Mouse (Mus musculus): ENCODE data around the gene Med23.

Med23 gene

DNA sequence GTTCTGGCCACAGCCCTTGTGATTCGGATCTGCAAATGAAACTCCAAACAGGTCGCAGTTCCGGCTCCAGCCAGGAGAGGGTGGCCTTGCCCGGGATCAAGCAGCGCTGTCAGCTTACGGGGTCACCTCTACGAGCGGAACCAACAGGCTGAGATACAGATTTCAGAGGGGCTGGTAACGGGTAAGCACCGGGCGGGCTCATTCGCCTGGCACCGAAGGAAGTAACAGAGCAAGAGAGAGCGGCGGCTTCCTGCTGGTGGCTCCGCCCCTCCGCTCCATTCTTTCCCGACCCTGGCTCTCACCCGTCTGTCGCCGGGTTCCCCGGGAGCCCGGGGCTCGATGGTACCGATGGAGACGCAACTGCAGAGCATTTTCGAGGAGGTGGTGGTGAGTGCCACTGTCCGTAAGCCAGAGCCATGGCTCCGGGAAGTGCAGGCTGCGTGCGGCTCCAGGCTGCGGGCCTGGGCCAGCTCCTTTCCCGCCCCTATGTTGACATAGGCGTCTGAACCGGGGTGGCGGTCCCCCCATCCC is at the start of gene Med23:
Gene Med23 (plus strand): TSS at position 227 of the 531 bp plus-strand sequence.
- peak; percentile 99 for DNase-seq (ENCODE audit: low spot score)

DNA sequence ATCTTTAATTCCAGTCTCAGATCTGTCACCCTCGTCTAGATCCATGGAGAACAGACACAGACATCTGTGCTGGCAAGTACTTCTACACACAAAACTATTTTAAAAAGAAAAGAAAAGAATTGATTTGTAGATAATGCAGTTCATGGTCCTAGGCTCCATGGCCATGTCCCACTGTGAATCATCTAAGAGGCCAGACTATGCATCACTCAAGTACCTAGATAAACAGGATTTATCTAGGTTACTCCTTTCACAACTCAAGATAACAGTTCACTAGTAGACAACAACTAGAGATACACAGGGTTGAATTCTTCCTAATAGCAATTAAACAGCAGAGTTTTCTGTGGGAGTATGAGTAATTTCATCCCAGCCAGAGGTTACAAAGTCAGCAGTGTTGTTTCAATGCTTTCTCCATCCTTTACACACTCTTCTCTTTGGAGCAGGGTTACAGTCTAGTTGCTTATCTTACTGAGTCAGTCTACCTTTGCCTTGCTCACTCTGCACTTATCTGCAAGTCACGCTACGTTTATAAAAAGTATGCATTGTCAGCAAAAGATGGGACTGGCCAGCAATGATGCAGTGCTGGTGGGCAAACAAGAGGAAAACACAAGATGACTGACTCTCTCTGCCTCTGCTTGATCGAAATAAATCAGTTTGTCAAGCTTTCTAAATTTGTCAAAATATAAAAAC is 47.7 kb upstream of the Med23 start:
- no peak for DNase-seq (ENCODE audit: low spot score)

DNA sequence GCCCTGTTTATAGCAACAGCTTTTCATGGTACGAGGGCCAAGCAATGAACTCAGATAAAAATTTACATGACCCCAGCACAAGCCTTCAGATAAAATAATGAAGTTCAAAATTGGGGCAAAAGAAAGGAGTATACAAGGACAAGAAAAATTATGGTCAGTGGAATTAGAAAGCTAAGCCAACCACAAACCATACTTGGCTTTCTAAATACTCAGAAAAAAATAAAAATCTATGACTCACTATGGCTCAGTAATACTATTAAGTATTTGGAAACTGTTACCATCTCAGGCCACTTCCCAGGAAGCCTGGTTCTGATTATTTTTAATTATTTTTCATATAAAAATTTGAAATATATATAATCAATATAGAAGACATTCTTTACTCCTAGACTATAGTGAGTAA is 46.9 kb upstream of the Med23 start:
- DNase-seq (ENCODE audit: low spot score): no peak

DNA sequence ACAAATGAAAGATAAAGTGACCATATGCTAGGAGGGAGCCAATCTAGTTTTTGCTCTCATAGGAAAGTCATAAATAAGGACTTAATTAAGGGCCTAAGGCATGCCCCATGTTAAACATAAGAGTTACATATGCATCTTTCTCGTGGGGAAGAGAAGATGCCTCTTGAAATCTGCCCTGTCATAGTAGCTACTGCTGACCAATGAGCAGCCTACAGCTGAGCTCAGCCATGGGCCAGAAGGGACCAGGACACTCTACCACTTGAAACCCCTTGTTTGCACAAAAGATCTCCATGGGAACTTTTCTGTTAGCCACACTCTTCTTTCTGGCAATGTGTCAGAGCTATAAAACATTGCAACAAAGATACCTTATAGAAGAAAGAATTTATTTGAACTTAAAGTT is 46.5 kb upstream of the Med23 start:
- DNase-seq (ENCODE audit: low spot score): no peak

DNA sequence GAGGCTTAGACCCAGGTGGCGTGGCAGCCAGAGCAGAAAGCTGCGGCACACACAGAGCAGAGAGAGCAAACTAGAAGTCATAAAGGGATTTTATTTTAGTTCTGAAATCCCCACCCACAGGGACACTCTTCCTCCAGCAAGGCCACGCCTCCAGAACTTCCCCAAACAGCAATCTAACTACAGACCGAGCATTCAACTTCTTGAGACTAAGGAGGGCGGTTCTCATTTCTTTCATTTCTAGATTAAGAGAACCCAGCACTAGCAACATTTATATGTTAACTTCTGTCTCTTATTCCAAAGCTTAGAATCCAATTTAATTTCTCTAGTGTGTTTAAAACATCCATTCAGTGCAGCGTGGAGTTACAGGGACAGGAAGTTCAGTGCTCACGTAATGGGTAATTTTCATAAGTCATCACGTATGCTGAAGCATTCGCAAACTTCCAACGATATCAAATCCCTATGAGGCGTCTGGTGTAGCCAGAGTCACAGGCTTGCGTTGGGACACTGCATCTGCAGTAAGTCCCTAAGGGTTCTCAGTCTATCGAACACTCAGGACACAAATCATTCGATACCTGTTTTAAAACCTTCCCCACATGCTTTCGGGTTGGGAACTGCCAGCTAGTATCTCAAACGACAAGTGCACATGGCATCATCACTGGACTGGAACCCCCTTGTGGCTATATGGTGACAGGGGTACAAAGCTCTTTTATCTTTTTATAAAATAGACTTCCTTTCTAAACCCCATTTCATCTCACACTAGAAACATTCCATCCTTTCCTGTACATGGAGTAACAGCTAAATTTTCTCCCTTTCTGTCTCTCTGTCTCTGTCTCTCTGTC is 45.9 kb upstream of the Med23 start:
- DNase-seq (ENCODE audit: low spot score): no peak

DNA sequence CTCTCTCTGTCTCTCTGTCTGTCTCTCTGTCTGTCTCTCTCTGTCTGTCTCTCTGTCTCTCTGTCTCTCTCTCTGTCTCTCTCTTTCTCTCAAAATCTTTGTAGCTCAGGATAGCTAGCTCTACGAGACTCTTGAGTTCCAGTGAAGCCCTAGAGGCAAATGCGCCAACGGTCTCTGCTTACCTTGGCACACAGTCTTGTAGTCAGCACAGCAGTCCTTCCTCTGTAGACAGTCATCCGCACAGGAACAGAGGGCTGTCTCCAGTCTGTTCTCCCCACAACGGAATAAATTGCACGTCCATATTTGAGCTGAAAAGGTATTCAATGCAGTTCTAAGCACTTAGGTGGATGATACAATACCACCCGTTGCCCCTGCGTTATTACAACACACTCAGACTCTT is 45.2 kb upstream of the Med23 start:
- no peak for DNase-seq (ENCODE audit: low spot score)

DNA sequence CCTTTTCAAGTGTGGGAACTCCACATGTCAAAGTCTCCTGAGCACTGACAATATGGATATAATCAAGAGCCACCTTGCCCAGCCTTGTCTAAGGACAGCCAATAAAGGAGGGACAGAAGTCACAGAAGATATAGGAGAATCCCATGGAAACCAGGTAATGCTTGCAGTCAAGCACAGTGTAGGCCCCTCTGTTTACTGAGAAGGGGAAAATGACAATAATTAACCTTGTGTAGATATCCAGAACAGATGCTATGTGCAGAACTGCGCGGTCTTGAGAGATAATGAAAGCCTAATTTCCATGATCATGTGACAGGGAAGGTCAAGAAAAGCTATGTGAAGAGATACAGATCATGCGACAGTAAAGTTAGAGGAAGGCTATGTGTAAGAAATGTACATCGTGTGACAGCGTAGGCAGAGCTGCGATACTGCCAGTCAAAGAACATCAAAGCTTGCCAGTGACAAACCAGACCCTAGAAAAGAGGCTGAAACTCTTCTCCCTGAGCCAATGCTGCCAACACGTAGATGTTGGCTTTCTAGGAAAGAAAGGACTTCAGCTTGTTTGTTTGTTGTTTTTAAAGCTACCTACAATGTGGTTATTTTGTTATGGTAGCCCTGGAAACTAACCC is 44.2 kb upstream of the Med23 start:
- no peak for DNase-seq (ENCODE audit: low spot score)

DNA sequence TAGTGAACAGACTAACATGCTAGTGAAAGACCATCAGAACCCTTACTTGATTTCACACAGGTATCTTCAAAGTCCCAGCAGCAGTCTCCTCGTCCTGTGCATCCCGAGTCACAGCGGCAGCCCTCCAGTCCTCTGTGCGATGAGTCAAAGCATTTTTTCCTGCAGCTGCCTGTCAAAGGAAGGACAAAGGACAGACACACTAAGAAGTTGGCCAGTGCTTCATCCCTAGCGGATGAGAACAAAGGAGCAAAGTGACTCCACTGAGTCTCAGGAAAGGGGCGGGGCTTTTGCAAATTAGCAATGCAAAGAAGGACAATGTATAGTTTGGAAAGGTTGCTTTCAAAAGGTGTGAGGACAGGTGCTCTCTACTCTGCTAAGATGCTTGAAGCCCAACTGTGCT is 43.7 kb upstream of the Med23 start:
- no peak for DNase-seq (ENCODE audit: low spot score)

DNA sequence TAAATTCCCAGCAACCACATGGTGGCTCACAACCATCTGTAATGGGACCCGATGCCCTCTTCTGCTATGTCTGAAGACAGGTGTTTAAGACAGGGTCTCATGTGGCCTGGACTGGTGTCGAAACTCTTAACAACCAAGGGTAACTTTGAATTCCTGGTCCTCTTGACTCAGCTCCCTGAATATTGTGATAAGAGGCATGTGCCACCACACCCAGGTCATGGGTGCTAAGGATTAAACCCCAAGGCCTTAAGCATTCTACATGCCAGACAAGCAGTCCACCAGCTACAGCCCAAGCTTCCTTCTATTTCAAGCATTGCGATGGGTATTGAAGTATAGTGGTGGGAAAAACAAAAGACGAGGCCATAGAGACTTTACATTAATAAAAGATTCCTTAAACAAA is 41.6 kb upstream of the Med23 start:
- no peak for DNase-seq (ENCODE audit: low spot score)

DNA sequence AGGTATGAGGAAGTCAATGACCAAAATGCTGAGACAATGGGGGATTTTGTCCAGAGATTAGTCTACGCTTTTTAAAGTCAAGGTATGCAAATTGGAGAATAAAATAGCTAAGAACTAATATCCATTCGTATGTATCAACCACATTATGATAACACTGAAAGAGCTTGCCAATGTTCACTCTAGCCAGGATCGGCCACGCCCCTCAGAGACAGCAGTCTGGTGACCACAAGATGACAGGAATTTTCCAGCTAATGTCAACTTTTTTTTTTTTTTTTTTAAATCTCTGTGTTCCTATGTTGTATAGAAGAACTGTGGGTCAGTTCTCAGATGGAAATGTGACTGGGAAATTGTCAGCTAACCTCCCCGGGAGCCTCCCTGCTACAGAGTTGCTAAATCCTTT is 39.3 kb upstream of the Med23 start:
- DNase-seq (ENCODE audit: low spot score): no peak

DNA sequence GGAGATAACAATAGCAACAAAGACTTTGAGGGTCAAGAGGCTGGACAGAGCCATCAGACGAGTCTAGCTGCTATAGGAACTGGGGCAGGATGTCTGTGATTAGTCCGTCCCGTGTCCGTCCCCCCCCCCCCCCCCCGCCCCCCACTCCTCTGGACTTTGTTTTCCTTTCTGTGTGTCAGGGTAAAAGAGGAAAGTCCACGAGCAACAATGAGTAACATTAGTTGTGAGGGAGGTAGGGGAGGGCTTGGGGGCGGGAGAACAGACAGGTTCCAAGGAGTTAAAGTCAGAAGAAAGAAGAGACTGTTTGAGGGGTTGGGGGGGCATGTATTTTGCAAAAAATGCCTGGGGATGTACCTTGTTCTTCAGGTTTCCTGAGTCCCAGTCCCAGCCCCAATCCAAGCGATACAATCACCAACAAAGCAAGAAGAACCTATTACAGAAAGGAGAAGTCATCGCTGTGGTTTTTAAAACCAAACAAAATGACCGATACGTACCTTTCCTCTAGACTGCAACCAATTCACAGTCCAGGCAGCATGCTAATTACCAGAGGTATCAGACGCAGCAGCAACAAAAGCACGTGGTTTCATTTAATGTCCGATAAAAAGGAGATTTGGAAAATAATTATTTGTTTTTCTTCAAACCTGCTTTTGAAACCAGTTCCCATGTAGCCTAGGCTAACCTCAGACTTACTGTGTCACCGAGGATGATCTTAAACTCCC is 38.2 kb upstream of the Med23 start:
- DNase-seq (ENCODE audit: low spot score): no peak

DNA sequence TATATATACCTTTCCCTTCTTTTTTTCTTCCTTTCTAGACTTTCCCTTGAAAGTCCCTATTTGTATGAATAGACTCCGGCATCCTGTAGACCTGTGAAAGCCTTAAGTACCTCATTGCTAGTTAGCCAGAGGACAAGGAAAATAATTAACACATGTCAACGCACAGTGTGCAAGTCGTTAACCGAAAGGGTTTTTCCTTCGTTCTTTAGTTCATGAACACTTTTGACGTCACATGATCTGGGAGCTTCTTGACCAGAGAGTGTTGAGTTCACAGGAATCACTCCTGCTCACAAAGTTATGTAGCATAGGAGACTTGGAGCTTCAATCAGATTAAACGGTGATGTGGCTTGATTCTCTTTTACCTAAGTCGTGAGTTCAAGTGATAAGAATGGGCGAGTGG is 37.5 kb upstream of the Med23 start:
- no peak for DNase-seq (ENCODE audit: low spot score)

DNA sequence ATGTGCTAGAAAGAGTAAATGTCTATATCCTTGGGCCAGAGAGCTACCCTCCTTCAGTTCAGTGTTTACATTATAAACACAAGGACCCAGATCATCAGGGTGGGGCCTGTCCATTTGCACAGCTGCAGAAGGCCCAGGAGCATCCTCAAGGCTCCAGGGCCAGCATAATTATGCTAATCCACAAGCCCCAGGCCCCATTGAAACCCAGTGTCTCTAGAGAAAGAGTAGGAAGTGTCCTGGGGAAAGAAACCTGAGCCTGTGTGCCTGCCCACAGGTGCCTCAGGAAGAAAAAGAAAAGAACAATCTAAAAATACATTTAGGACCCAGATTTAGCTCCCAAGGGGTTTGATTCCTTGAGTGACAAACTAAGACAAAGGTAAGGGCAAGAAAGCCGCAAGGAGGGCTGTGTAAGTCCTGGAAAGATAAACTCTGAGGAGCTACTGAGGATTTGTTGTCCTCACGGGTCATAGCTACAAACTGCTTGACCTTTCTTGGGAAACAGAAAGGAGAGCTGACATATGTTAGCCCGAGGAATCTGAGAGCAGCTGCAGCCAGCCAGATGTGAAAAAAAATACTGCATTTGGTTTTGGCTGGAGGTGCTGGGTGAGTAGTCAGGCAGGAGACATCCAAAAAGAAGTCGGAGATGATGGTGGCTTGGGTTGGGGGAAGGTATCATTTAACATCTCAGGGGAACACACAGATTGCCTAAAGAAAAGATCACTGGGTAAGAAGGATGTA is 35.0 kb upstream of the Med23 start:
- no peak for DNase-seq (ENCODE audit: low spot score)

DNA sequence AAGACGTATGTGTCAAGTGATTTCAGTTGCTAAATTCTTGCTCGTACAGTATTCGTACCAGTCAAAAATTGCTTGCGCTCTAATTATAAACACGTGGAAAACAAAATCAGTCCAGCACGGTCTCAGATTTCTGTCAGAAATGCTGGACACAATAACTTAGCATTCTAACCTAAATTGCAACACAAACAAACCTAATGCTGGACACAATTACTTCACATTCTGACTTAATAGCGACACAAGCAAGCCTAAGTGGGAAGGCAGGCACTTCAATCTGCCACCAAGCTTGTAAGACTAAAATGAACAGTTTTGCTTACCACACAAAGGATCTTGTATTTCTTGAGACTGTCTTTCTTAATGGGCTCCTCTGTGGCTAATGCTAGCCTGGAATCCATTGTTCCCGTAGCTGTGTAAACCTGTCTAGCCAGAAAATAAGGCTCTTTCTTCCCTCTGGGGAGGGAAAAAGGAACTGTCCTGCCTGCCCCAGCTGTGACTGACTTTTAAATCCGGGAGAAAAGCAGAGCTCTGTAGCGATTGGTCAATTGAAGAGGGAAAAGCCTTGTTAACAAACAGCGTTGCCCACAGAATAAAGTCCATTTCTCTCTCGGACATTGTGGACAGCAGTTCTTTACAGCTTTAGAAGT is 34.0 kb upstream of the Med23 start:
- DNase-seq (ENCODE audit: low spot score): no peak

DNA sequence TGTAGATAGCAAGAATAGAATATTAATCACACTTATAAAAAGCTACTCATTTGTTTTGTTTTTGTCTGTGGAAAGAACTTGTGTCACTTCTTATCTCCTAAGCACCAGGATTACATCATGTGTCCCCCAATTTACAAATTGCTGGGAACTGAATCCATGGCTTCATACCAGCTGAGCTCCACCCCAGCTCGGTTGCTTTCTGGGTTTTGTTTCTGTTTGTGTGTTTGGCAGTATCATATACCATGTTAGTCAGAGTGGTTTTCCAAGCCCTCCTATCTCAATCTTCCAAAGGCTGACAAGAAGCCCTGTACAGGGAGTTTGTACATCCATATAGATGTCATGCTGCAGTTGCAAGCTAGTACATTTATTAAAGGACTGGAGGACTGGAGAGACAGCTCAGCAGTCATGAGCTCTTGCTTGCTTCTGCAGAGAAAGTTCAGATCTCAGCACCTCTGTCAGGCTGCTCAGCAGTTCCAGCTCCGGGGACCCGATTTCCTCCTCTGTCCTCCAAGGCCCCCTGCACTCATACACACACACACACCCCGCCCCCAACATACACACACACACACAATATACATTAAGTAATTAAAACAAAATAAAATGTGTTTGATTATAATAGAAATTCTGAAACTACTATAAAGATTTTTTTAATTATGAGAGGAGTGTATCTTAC is 33.3 kb upstream of the Med23 start:
- no peak for DNase-seq (ENCODE audit: low spot score)

DNA sequence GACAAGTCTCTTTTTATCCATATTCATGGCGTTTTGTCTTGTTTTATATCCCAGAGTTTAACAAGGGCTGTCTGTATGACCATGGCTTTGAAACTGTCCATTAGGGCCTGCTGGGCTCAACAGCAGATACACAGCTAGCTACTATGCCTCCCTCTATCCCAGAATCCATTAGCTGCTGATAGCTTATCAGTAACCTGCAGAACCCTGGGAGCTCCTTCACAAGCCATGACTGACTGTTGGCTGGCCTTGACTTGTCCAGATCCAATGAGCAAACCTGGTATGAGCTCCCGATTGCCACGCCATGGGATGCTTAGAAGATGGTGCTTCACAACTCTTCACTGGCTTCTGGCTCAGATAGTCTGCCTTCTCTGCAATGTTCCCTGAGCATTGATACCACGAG is 29.0 kb upstream of the Med23 start:
- DNase-seq (ENCODE audit: low spot score): no peak

DNA sequence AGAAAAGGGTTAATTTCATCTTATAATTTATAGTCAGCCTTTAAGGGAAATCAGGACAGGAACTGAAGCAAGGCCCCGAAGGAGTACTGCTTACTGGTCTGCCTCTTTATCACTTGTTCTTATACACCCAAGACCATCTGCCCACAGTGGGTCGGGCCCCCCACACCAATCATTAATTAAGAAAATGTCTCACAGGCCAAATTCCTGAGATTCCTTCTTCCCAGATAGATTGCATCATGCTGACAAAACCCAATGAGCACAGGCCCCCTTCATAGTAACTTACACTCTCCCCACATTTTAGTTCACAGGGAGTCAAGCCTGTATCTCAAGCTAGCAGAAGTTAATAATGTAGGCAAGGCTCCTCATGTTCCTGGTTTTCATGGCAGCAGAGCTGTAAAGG is 27.8 kb upstream of the Med23 start:
- DNase-seq (ENCODE audit: low spot score): no peak

DNA sequence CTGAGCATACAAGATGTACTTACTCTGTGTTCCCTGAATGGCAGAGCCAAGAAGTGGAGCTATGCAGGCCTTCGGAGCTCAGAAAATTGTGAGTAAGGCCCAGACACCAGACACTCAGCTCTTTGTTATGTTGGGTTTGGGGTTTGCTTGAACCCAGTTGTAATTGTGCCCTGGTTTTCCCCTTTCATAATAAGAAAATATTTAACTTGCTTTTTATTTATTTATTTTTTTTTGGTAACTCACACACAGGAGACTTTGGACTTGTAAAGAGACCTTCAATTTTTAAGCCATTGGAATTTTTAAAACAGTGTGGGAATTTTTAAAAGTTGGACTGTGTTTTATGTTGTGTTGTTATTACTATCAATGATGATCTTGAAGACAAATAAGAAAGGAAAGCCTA is 27.1 kb upstream of the Med23 start, which contains the start of gene Enpp3:
Gene Enpp3 (minus strand): TSS at position 148 of the 400 bp plus-strand sequence.
- DNase-seq (ENCODE audit: low spot score): no peak

DNA sequence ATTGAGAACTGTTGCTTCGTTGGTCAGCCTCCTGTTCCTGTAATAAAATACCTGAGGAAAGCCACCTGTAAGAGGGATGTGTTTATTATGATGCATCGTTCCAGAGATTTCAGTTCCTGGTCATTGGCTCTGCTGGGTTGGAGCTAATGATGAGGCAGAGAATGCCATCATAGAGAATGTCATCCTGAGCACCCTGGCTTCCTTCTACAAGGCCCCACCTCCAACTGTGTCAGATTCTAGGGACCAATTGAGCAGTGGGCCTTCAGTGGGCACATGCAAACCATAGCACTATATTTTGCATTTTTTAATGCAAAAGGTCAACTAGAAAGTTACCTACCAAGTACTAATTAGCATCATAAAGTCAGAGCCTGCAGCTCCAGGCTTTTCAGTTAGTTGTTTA is 6.6 kb upstream of the Med23 start:
- DNase-seq (ENCODE audit: low spot score): no peak

DNA sequence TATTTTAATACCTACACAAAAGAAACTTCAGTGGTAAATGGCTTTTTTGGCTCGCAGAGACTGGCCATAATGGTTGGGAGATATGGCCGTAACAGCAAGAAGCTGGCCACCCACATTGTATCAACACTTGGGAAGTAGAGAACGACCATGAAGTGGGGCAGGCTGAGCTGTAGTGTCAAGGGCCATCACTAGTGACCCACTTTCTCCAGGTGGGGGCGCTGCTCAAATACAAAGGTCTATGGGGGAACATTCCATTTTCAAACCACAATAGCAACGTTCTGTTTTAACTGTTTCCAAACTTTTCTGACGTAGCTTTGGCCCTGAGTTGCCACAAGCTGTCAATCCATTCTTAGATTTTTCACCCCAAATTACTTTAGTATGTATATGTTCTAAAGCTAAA is 5.4 kb upstream of the Med23 start:
- DNase-seq (ENCODE audit: low spot score): no peak

Data from ovary, postnatal 14 days (tissue).